Comparison of ENCODE assay signal across 32 mouse cellular contexts in genomic region chr14:12979416-12979815, GRCm38 (mm10).
DNase-seq lines count a peak whose midpoint lies in the region; ATAC-seq and TF ChIP-seq lines count a peak whose summit lies in the region.
"Had no signal": no experiment of that assay in that cellular context is flagged by ENCODE, and none has a peak within 500 bp of the region (broad histone marks: within the 10 kb centered on the region; RNA-seq: fewer than 3 reads in every experiment).

No protein-coding gene starts in this region.

- no peak overlapping the region for H3K4me2 ChIP-seq in heart, postnatal 0 days (ENCODE audit: low read depth, low read length)
- no peak overlapping the region for H3K4me2 ChIP-seq in midbrain, embryonic 16.5 days (ENCODE audit: low read length)
- H3K4me2 ChIP-seq: embryonic facial prominence, embryonic 12.5 days; forebrain, embryonic 15.5 days; heart, embryonic 13.5 days; intestine, embryonic 15.5 days; limb, embryonic 13.5 days; liver, embryonic 11.5 days; lung, embryonic 15.5 days; midbrain, embryonic 12.5 days; neural tube, embryonic 15.5 days; stomach, embryonic 15.5 days had no signal

- no peaks in the 10 kb centered on the region for H3K27me3 ChIP-seq in heart, postnatal 0 days (ENCODE audit: control insufficient read depth, insufficient read depth, low read length)
- H3K27me3 ChIP-seq in midbrain, embryonic 16.5 days (ENCODE audit: control insufficient read depth, insufficient read depth, low read depth, low read length): no peaks in the 10 kb centered on the region
- H3K27me3 ChIP-seq: embryonic facial prominence, embryonic 12.5 days; forebrain, embryonic 15.5 days; heart, embryonic 13.5 days; intestine, embryonic 15.5 days; limb, embryonic 13.5 days; lung, embryonic 15.5 days; megakaryocyte, embryonic 14.5 days; midbrain, embryonic 12.5 days; neural tube, embryonic 15.5 days; stomach, embryonic 15.5 days had no signal

- no peaks in the 10 kb centered on the region for H3K36me3 ChIP-seq in heart, postnatal 0 days (replicated peaks; ENCODE audit: control insufficient read depth, insufficient read depth, low read length)
- no peaks in the 10 kb centered on the region for H3K36me3 ChIP-seq in midbrain, embryonic 16.5 days (ENCODE audit: control insufficient read depth, insufficient read depth, low read length)
- H3K36me3 ChIP-seq: embryonic facial prominence, embryonic 12.5 days; forebrain, embryonic 10.5 days; forebrain, embryonic 15.5 days; heart, embryonic 13.5 days; intestine, embryonic 15.5 days; limb, embryonic 13.5 days; lung, embryonic 15.5 days; midbrain, embryonic 12.5 days; neural tube, embryonic 15.5 days; stomach, embryonic 15.5 days had no signal

- no peak for ATAC-seq in heart, postnatal 0 days (ENCODE audit: insufficient read depth, low read depth)
- ATAC-seq in midbrain, embryonic 16.5 days: no peak
- ATAC-seq: forebrain, embryonic 15.5 days; hindbrain, postnatal 0 days; intestine, embryonic 15.5 days had no signal

- no peak for TF ChIP-seq CTCF in gastrocnemius, adult 2 months (IDR thresholded peaks at IDR 0.05)
- TF ChIP-seq CTCF in heart, postnatal 0 days (IDR thresholded peaks at IDR 0.05; ENCODE audit: low read depth): no peak

- no peak for TF ChIP-seq EP300 in heart, postnatal 0 days (IDR thresholded peaks at IDR 0.05; ENCODE audit: low read depth)

- no peak overlapping the region for H3K4me3 ChIP-seq in gastrocnemius, adult 2 months
- H3K4me3 ChIP-seq in heart, postnatal 0 days (ENCODE audit: low read depth, low read length): no peak overlapping the region
- no peak overlapping the region for H3K4me3 ChIP-seq in midbrain, embryonic 16.5 days (ENCODE audit: low read depth, low read length)
- H3K4me3 ChIP-seq: embryonic facial prominence, embryonic 12.5 days; forebrain, embryonic 10.5 days; forebrain, embryonic 15.5 days; heart, embryonic 13.5 days; intestine, embryonic 15.5 days; layer of hippocampus, adult 2 months; left cerebral cortex, adult 2 months; limb, embryonic 13.5 days; lung, embryonic 15.5 days; megakaryocyte, embryonic 14.5 days; midbrain, embryonic 12.5 days; neural tube, embryonic 15.5 days; stomach, embryonic 15.5 days had no signal

- no peaks in the 10 kb centered on the region for H3K9me3 ChIP-seq in heart, postnatal 0 days (replicated peaks; ENCODE audit: control insufficient read depth, low read length)
- no peaks in the 10 kb centered on the region for H3K9me3 ChIP-seq in midbrain, embryonic 16.5 days (replicated peaks; ENCODE audit: control insufficient read depth, low read length, poor library complexity, severe bottlenecking)
- H3K9me3 ChIP-seq: embryonic facial prominence, embryonic 12.5 days; forebrain, embryonic 10.5 days; forebrain, embryonic 15.5 days; heart, embryonic 13.5 days; intestine, embryonic 15.5 days; limb, embryonic 13.5 days; lung, embryonic 15.5 days; megakaryocyte, embryonic 14.5 days; midbrain, embryonic 12.5 days; neural tube, embryonic 15.5 days; stomach, embryonic 15.5 days had no signal

- peak; percentile 17 for DNase-seq in gastrocnemius, adult 2 months
- DNase-seq in gastrocnemius, postnatal 10 days: no peak
- DNase-seq in adrenal gland, adult 8-10 months: peak; percentile 15
- DNase-seq in adrenal gland, postnatal 14 days: peak; percentile 13
- peak; percentile 29 for DNase-seq in heart, postnatal 0 days (ENCODE audit: low spot score)
- DNase-seq in c-Kit-positive CD71-positive TER-119-positive erythroid progenitor cells, embryonic 14.5 days (ENCODE audit: low spot score): no peak
- DNase-seq in frontal cortex, postnatal 36 days (ENCODE audit: low spot score in 2 of 2): no peak
- DNase-seq: B cell, adult 2 months; cerebellum, adult 11 months; cerebellum, adult 9-10 months; cerebellum, postnatal 36 days; gastrocnemius, postnatal 14 days; kidney, adult 2 months; kidney, postnatal 36 days; lung, postnatal 4 days; right cerebral cortex, postnatal 25 days had no signal

- intact Hi-C loops in gastrocnemius, adult 2 months (cut with DNase I): no loop called here

- H3K9ac ChIP-seq in heart, postnatal 0 days (replicated peaks; ENCODE audit: low read depth, low read length): no peak overlapping the region
- H3K9ac ChIP-seq in midbrain, embryonic 16.5 days (ENCODE audit: low read depth, low read length): no peak overlapping the region
- H3K9ac ChIP-seq: embryonic facial prominence, embryonic 12.5 days; forebrain, embryonic 15.5 days; heart, embryonic 13.5 days; intestine, embryonic 15.5 days; limb, embryonic 13.5 days; lung, embryonic 15.5 days; midbrain, embryonic 12.5 days; neural tube, embryonic 15.5 days; stomach, embryonic 15.5 days had no signal

- H3K27ac ChIP-seq in gastrocnemius, adult 2 months: no peak overlapping the region
- H3K27ac ChIP-seq in heart, postnatal 0 days (ENCODE audit: low read depth): no peak overlapping the region
- no peak overlapping the region for H3K27ac ChIP-seq in midbrain, embryonic 16.5 days (ENCODE audit: low read length)
- H3K27ac ChIP-seq: embryonic facial prominence, embryonic 12.5 days; forebrain, embryonic 10.5 days; forebrain, embryonic 15.5 days; heart, embryonic 13.5 days; hindbrain, postnatal 0 days; intestine, embryonic 15.5 days; layer of hippocampus, adult 2 months; left cerebral cortex, adult 2 months; limb, embryonic 13.5 days; lung, embryonic 15.5 days; midbrain, embryonic 12.5 days; neural tube, embryonic 15.5 days; stomach, embryonic 15.5 days had no signal

- no peaks in the 10 kb centered on the region for H3K4me1 ChIP-seq in heart, postnatal 0 days (ENCODE audit: control insufficient read depth, insufficient read depth)
- H3K4me1 ChIP-seq in midbrain, embryonic 16.5 days (ENCODE audit: control insufficient read depth, insufficient read depth, low read length): no peaks in the 10 kb centered on the region
- H3K4me1 ChIP-seq: embryonic facial prominence, embryonic 12.5 days; forebrain, embryonic 10.5 days; forebrain, embryonic 15.5 days; heart, embryonic 13.5 days; intestine, embryonic 15.5 days; limb, embryonic 13.5 days; lung, embryonic 15.5 days; megakaryocyte, embryonic 14.5 days; midbrain, embryonic 12.5 days; neural tube, embryonic 15.5 days; stomach, embryonic 15.5 days had no signal

Comparison
In these comparisons a context has a peak if more than half of its experiments do, and no peak if none do; other contexts are left out.
1. DNase-seq: peak in gastrocnemius, adult 2 months (single experiment), adrenal gland, adult 8-10 months (single experiment), adrenal gland, postnatal 14 days (single experiment) and heart, postnatal 0 days (single experiment); none in gastrocnemius, postnatal 10 days (single experiment), c-Kit-positive CD71-positive TER-119-positive erythroid progenitor cells, embryonic 14.5 days (single experiment) and frontal cortex, postnatal 36 days (0 of 2).